Mouse (Mus musculus) left cerebral cortex, adult 2 months (tissue): ENCODE data around the gene Araf. TPM values are rescaled to one million over a fixed set of nuclear protein-coding genes. Genes with fewer than 3 reads are reported as not detected.

Experiments used
- DNase-seq, 2 experiments: peaks; one replicate each; pipeline ENCODE4 v3.0.0; 2021 to 2022; ENCODE audit warnings: low spot score in 2 of 2, mixed read lengths in 1 of 2; ENCODE audit errors: extremely low spot score in 1 of 2
- H3K27ac ChIP-seq: fragments of 200-600 bp; 2 replicates; pipeline ENCODE4 v1.8.1; 2022
- H3K4me3 ChIP-seq: fragments of 200-600 bp; 2 replicates; pipeline ENCODE4 v1.8.1; 2022
- CTCF ChIP-seq: fragments of 200-600 bp; IDR thresholded peaks from 2 replicates; pipeline ENCODE4 v1.8.1; 2022; ENCODE audit warnings: antibody characterized with exemption, mild to moderate bottlenecking, moderate library complexity
- intact Hi-C: fragments of 180-260 bp; cut with DNase I; formaldehyde crosslinking; loops from one replicate; pipeline ENCODE4 v1.15.1; 2025
- microRNA-seq, 2 experiments: library from miRNA; unstranded; fragments of <30 nt; microRNA quantifications; one replicate each; pipeline ENCODE4 v1.2.0; 2021
- total RNA-seq, 2 experiments: library from RNA; stranded (reverse); gene quantifications; 2 replicates each; pipeline ENCODE4 v1.2.3; 2021

Araf gene
- total RNA-seq, 2 experiments from 2014 or later: 172 to 180 TPM

DNA sequence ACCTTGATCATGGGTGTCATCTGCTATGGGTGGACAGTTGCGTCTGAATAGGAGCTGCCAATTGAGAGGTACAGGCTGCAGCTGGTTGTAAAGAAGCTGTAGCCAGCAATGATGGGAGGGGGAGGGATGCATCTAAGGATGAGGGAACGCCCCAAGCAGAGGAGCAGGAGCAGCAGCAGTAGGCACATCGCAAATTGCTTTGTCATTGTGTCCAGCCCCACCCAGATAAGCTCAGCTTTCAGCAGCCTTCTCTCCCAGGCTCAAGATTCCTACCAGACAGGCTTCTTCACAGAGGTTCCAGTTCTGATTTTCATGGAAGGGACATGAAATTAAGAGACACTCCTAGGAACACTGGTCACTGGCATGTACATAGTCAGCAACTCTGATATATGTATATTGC, 112.5 kb downstream of the Araf start:
- Histone ChIP-seq H3K27ac (no peak overlapping the region), H3K4me3 (no peak overlapping the region)
- DNase-seq: no peak
- TF ChIP-seq CTCF: no peak
- intact Hi-C loops: no loop called here

Small RNAs within 50 kb of the gene (microRNA-seq; reads per million reads assigned to microRNA genes)
- gene Gm24824 (0 reads per million in 2 experiments), gene Mir5617 (8.6 to 9.5 reads per million in 2 experiments)

Other genes starting within 250 kb of the Araf start
- under 1 TPM in 1 of 2 experiments, not detected in 1; 0.35 TPM for gene Rgn, start 248.0 kb upstream of the Araf start, total RNA-seq
- 10 to 100 TPM; 49.2 to 50.0 TPM for gene Rbm10, start 180.3 kb upstream of the Araf start, total RNA-seq
- 100 to 1,000 TPM; 142 to 157 TPM for gene Ndufb11, start 180.2 kb upstream of the Araf start, total RNA-seq
- 100 to 1,000 TPM; 337 to 348 TPM for gene Uba1, start 139.5 kb upstream of the Araf start, total RNA-seq
- 100 to 1,000 TPM; 252 to 273 TPM for gene Cdk16, start 109.9 kb upstream of the Araf start, total RNA-seq
- 100 to 1,000 TPM; 103 to 106 TPM for gene Usp11, start 93.9 kb upstream of the Araf start, total RNA-seq
- gene Timp1, start 72.4 kb downstream of the Araf start, total RNA-seq: 1 to 10 TPM; 1.0 to 1.3 TPM
- 100 to 1,000 TPM; 542 to 553 TPM for gene Syn1, start 123.2 kb downstream of the Araf start, total RNA-seq
- 10 to 100 TPM; 15.9 to 19.1 TPM for gene Cfp, start 133.7 kb downstream of the Araf start, total RNA-seq
- gene Elk1, start 152.8 kb downstream of the Araf start, total RNA-seq: 10 to 100 TPM; 55.4 to 56.8 TPM
- gene Uxt, start 164.2 kb downstream of the Araf start, total RNA-seq: 10 to 100 TPM; 10.3 to 12.9 TPM